Mouse (Mus musculus) bone marrow, adult 2 months (tissue): ENCODE results near the gene Def8.

Source experiments
- CTCF ChIP-seq: fragments of 200-500 bp; IDR thresholded peaks from 2 replicates; pipeline ENCODE4 v1.5.1; 2011; ENCODE audit warnings: low read length, control low read depth; ENCODE audit not compliant: control insufficient read depth, insufficient read depth
- POLR2A ChIP-seq: fragments of 200-500 bp; IDR thresholded peaks from 2 replicates; pipeline ENCODE4 v1.6.1; 2011; ENCODE audit warnings: low read depth, mild to moderate bottlenecking, control low read depth, low read length, borderline replicate concordance; ENCODE audit not compliant: control insufficient read depth

GRCm38 (mm10) chr8:123410049-123410587, 13.2 kb upstream of the Def8 start:
- TF ChIP-seq POLR2A (no peak), CTCF (no peak)
